Mouse (Mus musculus): ENCODE measurements around the gene Iapp. TPM values are rescaled to one million over a fixed set of nuclear protein-coding genes. Genes with fewer than 3 reads are reported as not detected.
"Not testable (repeated sequence)": the region's sequence is repeated elsewhere in the genome, so short reads cannot be mapped to it uniquely, and the experiment has no call there.

Iapp gene
- polyA plus RNA-seq (2012; rRNA removed): 0.15 TPM in 1 of 2 replicates, not detected in the other

DNA sequence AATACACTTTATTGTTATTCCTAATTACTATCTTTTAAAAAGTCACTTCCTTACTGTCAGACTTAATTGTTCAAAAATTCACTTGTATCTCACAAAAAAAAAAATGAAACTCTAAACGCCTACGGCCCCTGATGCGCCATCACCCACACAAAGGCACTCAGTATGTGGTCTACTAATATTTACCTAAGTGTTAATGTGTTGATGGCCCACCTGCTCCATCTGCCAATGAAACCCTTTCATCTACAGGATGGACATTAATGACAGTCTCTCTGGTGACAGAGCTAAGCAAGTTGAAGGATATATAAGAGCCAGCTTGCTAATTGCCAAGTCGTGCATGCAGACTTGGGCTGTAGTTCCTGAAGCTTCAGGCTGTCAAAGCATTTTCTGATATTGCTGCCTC lies at the start of gene Iapp:
Gene Iapp (plus strand): TSS at position 326 of the 400 bp plus-strand sequence.
- no peak for DNase-seq
- TF ChIP-seq CTCF (IDR thresholded peaks at IDR 0.05; ENCODE audit: insufficient read depth, low read length): no peak
- TF ChIP-seq POLR2A (IDR thresholded peaks at IDR 0.05; ENCODE audit: borderline replicate concordance, extremely low read depth, low read depth, low read length): no peak
- H3K4me1 ChIP-seq (ENCODE audit: control insufficient read depth, insufficient read depth, low read length): no peaks in the 10 kb centered on the region
- WGBS: 52% methylated on average over 4 of the region's 4 CpGs
- H3K4me3 ChIP-seq (replicated peaks; ENCODE audit: extremely low read depth, low read depth, low read length): no peak within 1 kb of the TSS

DNA sequence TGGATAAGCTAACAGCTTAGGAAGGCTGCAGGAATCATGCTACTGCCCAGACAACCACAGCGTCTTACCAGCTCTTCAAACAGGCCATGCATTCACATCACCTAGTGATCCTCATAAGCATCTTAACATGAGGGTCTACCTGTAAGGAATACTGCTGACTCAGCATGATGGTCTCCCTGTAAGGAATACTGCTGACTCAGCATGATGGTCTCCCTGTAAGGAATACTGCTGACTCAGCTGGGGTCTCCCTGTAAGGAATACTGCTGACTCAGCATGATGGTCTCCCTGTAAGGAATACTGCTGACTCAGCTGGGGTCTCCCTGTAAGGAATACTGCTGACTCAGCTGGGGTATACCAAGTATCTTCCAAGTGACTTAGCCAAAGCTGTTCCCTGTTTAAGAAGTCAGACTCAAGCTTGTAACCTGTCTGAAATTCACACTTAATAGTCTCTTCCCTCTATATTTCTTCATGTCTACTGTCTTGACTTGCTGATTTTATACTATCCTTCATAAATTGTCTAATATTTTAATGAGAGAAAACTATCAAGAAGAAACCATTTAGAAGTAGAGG lies 47.4 kb upstream of the Iapp start:
- not testable (repeated sequence) for H3K4me1 ChIP-seq (ENCODE audit: control insufficient read depth, insufficient read depth, low read length); H3K4me3 ChIP-seq (replicated peaks; ENCODE audit: extremely low read depth, low read depth, low read length); DNase-seq
- WGBS: 87% methylated on average over 1 of the region's 1 CpGs

DNA sequence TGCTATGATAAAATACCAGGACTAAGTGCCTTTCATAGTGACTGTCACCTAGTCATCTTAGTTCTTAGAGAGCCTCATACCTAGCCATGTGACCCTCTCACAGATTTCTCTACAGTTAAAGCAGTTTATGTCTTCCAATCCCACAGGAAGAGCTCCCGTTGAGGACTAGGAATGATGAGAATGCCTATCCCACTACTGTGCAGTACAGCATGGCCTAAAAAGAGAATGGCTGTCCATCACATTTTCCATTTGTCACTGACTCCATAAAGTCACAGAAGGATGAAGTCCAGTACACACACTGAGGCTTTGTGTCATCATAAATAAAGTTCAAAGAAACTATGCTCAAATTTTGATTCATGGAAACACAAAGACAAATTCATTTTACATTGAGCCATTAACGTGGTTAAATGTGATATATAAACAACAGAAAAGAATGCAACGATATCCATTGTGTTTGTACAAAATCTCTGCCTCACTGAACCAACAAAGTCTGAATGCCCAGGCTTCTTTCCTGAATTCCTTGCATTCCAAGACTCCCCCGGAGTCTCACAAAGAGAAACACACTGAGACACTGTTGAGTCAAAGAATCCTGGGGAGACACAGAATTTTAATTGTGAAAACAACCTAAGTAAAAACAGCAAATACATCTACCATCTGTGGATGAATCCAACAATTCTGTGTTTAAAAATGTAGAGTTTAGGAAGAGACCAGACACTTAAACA lies 22.3 kb upstream of the Iapp start:
- whole genome bisulfite sequencing: 9% methylated on average over 4 of the region's 4 CpGs
- H3K4me1 ChIP-seq (ENCODE audit: control insufficient read depth, insufficient read depth, low read length): no peaks in the 10 kb centered on the region
- no peak for TF ChIP-seq CTCF (IDR thresholded peaks at IDR 0.05; ENCODE audit: insufficient read depth, low read length)
- no peak for TF ChIP-seq POLR2A (IDR thresholded peaks at IDR 0.05; ENCODE audit: borderline replicate concordance, extremely low read depth, low read depth, low read length)
- DNase-seq: no peak
- H3K4me3 ChIP-seq (replicated peaks; ENCODE audit: extremely low read depth, low read depth, low read length): no peak overlapping the region

DNA sequence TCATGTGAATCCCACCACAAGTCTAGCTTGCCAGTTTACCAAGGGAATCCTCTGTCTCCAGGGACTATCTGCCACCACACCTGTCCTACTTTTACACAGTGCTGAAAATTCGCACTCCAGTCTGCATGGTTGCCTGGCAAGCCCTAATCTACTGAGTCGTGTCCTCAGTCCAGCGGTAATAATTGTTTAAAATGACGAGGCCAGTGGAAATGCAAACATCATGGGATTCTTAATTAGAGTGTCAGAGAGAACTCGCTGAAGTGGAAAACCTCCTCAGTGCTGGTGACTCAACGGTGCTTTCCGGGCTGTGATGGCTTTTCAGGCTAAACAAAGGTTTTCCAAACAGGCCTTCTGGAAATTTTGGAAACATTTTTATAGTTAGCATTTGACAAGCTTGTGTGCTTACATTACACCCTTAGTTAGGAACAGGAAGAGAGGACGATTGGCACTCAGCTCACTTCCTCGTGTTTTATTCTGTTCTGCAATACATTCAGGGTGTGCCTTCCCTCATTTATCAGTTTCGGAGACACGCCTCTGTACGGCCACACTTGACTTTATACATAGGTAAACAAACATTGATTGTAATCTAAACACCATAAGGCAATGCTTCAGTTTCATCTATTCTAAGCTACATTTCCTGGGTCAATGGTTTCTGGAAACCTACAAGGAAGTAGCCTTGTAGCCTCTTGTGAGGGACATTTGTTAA lies 8.7 kb upstream of the Iapp start:
- TF ChIP-seq POLR2A (IDR thresholded peaks at IDR 0.05; ENCODE audit: borderline replicate concordance, extremely low read depth, low read depth, low read length) (no peak), CTCF (IDR thresholded peaks at IDR 0.05; ENCODE audit: insufficient read depth, low read length) (no peak)
- Histone ChIP-seq H3K4me1 (ENCODE audit: control insufficient read depth, insufficient read depth, low read length) (no peaks in the 10 kb centered on the region), H3K4me3 (replicated peaks; ENCODE audit: extremely low read depth, low read depth, low read length) (no peak overlapping the region)
- 49% methylated on average over 12 of the region's 12 CpGs for WGBS
- no peak for DNase-seq

DNA sequence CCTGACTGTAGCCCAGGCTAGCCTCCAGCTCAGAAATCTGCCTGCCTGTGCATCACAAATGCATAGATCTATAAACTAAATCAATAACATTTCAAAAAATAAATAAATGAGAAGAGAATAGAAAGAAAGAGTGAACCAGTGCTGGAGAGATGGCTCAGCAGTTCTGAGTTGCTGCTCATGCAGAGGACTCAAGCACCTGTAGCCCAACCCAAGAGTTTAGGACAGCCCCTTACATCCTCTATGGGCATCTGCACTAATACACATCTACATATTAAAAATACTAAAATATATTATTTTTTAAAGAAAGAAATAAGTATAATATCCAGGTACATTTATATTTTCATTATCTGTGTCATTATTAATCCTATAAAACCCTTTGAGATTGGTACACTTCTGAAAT lies 6.9 kb downstream of the Iapp start:
- no peak for TF ChIP-seq POLR2A (IDR thresholded peaks at IDR 0.05; ENCODE audit: borderline replicate concordance, extremely low read depth, low read depth, low read length)
- no peak for TF ChIP-seq CTCF (IDR thresholded peaks at IDR 0.05; ENCODE audit: insufficient read depth, low read length)
- Histone ChIP-seq H3K4me3 (replicated peaks; ENCODE audit: extremely low read depth, low read depth, low read length) (no peak overlapping the region), H3K4me1 (ENCODE audit: control insufficient read depth, insufficient read depth, low read length) (no peaks in the 10 kb centered on the region)
- DNase-seq: no peak

DNA sequence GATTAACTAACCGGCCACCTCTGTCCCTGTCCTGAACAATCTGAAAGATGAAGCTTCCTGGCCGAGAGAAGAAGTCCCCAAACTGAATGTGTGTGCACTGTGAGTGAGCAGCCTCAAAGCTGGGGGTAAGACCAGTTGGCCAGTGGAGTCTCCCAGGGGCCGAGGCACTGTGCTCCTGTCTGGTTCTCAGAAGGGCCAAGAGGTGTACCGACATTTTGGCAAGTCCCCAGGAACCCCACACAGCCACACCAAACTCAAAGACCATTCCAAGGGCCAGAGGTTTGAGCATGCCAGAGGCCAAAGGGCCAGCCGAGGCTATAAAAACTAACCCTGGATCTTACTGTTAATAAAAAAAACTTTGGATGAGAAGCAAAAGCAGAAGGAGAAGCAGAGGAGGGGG lies 16.1 kb downstream of the Iapp start:
- Histone ChIP-seq H3K4me1 (ENCODE audit: control insufficient read depth, insufficient read depth, low read length) (no peaks in the 10 kb centered on the region), H3K4me3 (replicated peaks; ENCODE audit: extremely low read depth, low read depth, low read length) (no peak overlapping the region)
- no peak for DNase-seq
- no peak for TF ChIP-seq CTCF (IDR thresholded peaks at IDR 0.05; ENCODE audit: insufficient read depth, low read length)
- no peak for TF ChIP-seq POLR2A (IDR thresholded peaks at IDR 0.05; ENCODE audit: borderline replicate concordance, extremely low read depth, low read depth, low read length)
- WGBS: 78% methylated on average over 5 of the region's 5 CpGs

DNA sequence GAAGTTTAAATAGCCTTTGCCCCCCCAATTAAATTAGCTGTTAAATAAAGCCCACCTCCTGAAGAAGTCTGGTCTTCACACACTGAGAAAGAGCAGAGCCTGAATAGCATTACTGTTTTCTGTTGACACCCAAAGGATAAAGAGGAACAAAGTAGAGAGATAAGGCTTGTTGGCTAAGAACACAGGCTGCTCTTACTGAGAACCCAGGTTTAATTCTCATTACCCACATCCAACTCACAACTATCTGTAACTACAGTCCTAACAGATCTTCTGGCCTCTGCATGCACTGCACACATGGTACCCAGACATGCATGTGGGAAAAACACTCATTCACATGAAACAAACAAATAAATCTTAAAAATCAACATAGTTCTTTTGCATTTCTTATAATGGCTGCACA lies 18.9 kb downstream of the Iapp start:
- TF ChIP-seq CTCF (IDR thresholded peaks at IDR 0.05; ENCODE audit: insufficient read depth, low read length): no peak
- no peak for TF ChIP-seq POLR2A (IDR thresholded peaks at IDR 0.05; ENCODE audit: borderline replicate concordance, extremely low read depth, low read depth, low read length)
- DNase-seq: no peak
- Histone ChIP-seq H3K4me3 (replicated peaks; ENCODE audit: extremely low read depth, low read depth, low read length) (no peak overlapping the region), H3K4me1 (ENCODE audit: control insufficient read depth, insufficient read depth, low read length) (no peaks in the 10 kb centered on the region)

DNA sequence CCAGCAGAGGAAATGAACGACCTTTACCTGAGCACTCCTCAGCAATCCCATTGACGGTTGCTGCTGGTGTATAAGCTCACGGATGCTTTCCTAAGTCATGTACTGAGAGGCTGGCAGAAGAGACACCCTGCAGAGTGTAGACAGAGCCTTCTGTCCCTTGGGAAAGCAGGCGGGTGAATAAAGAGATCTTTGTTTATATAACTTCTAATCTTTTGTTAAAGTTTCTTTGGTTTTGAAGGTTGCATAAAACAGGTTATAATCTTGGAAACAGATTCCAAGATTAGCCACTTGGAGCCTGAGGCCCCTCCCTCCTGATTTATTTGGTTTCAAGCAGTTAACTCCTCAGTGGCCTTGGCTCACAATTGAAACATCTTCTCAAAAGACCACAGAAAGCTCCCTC lies 24.7 kb downstream of the Iapp start, which contains the start of gene Slco1a5:
Gene Slco1a5 (minus strand): TSS at position 101 of the 400 bp plus-strand sequence.
- DNase-seq: no peak
- 28% methylated on average over 4 of the region's 4 CpGs for WGBS
- Histone ChIP-seq H3K4me3 (replicated peaks; ENCODE audit: extremely low read depth, low read depth, low read length) (no peak within 1 kb of the TSS), H3K4me1 (ENCODE audit: control insufficient read depth, insufficient read depth, low read length) (no peaks in the 10 kb centered on the region)
- TF ChIP-seq CTCF (IDR thresholded peaks at IDR 0.05; ENCODE audit: insufficient read depth, low read length) (no peak), POLR2A (IDR thresholded peaks at IDR 0.05; ENCODE audit: borderline replicate concordance, extremely low read depth, low read depth, low read length) (no peak)

DNA sequence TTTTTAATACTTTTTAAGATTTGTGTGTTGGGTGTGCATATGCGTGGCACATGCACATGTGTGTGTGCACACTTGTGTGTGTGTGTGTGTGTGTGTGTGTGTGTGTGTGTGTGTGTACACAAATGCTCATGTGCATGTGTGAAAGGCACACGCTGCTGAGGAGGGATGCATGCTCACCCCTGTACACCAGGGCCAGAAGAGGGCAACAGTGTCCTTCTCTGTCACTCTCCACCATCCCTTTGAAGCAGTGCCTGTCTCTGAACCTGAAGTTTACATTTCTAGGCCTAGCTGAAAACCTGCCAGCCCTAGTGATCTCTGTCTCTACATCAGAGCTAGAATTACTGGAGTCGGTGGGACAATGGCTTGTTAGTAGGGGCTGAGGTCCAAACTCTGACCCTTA lies 28.4 kb downstream of the Iapp start:
- WGBS: 66% methylated on average over 3 of the region's 3 CpGs

DNA sequence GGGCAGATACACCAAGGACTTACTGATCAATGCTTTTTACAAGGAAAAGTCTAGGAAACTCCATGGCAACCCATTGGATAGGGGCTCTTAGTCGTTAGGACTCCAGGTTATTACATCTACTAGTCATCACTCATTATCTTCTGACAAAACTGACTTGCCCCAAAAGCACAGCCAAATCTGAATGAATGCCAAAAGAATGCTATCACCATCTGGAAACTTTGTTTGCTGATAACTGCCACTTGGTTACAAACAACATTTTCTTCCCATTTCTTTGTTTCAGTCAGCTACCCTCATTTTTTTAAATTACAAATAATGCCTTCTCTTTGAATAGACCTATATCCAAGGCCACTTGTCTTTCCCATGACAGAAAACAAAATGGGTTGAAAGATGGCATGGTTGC lies 31.0 kb downstream of the Iapp start:
- WGBS: 56% methylated on average over 1 of the region's 1 CpGs
- Histone ChIP-seq H3K4me3 (replicated peaks; ENCODE audit: extremely low read depth, low read depth, low read length) (no peak overlapping the region), H3K4me1 (ENCODE audit: control insufficient read depth, insufficient read depth, low read length) (no peaks in the 10 kb centered on the region)
- DNase-seq: no peak
- TF ChIP-seq CTCF (IDR thresholded peaks at IDR 0.05; ENCODE audit: insufficient read depth, low read length): no peak

More for the DNA sequence above, 28.4 kb downstream of the Iapp start:
- H3K4me3 ChIP-seq (replicated peaks; ENCODE audit: extremely low read depth, low read depth, low read length): no peak overlapping the region
- no peaks in the 10 kb centered on the region for H3K4me1 ChIP-seq (ENCODE audit: control insufficient read depth, insufficient read depth, low read length)
- no peak for TF ChIP-seq POLR2A (IDR thresholded peaks at IDR 0.05; ENCODE audit: borderline replicate concordance, extremely low read depth, low read depth, low read length)
- peak; percentile 15; the same call in 1 of the 2 replicates for TF ChIP-seq CTCF (IDR thresholded peaks at IDR 0.05; ENCODE audit: insufficient read depth, low read length)
- no peak for DNase-seq

Data from lung, adult 2 months (tissue).